Mouse (Mus musculus): ENCODE measurements around the gene Fchsd2.

Fchsd2 gene

DNA sequence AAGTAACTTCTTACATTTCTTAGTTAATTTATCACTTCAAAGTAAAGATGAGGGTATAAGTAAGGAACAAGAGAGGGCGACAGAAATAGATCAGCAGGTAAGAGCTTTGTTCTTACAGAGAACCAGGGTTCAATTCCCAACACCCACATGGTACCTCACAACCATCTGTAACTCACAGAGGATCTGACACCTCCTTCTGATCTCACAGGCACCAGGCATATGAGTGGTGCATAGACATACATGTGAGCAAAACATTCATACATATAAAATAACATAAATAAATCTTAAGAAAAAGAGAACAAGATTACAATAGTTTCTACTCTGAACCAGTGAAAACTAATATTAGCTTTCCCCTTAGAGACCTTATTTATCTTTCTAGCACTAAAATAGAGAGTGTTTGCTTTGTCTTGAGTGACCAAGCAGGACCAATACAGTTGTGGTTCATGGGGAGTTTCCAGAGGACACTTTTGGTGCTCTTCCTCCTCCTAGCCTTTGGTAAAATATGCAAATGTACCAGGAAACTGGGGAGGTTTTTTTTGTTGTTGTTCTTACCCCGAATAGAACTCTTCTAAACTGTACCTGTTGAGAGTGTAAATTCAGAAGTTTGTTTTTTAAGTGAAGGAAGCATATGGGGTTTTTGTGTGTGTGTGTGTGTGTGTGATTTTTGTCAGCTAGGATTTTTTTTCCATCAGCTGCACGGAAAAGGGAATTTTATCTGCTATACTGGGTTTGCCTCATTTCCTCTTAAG, 121.0 kb downstream of the Fchsd2 start:
- DNase-seq: no peak

DNA sequence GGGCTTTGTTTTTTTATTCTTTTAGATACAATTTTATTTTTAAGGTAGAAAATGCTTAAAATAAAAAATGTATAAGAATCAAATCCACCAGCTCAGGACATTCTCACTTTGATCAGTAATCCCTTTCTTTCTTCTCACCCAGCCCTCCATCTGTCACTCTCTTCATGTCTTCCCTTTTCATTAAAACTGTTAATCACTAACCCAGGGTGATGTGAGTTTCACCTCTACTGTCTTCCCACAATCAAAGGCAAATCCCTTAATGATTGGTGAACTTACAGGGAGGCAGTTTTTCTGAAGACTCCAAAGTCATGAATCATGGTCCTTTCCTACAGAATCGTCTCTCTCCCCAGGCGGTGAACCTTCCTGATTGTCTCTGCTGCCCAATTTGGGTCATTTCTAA, 124.1 kb downstream of the Fchsd2 start:
- no peak for DNase-seq

GRCm38 (mm10) chr7:101223501-101223900, 130.8 kb downstream of the Fchsd2 start:
- DNase-seq: no peak

DNA sequence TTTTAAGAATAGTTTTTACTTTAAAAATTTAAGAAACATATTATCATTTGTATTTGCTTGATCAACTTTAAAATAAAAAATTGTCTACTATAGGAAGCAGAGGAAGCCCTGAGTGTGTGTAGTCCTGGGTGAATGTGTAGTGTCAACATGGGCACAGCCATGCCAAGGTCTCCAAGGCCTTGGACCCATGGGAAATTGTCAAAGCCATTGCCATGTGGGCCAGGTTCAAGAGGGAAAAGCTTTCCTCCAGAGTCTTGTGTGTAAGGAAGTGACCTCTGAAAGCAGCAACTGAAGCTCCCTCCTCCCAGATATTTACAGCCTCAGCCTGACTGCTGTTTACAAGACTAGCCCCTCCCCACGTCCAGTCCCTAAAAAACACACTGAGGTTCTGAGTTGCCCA, 136.7 kb downstream of the Fchsd2 start:
- no peak for DNase-seq

- peak; percentile 17 to 74 for DNase-seq
Observed at GRCm38 (mm10) chr7:101231458-101231857, 138.8 kb downstream of the Fchsd2 start.

DNA sequence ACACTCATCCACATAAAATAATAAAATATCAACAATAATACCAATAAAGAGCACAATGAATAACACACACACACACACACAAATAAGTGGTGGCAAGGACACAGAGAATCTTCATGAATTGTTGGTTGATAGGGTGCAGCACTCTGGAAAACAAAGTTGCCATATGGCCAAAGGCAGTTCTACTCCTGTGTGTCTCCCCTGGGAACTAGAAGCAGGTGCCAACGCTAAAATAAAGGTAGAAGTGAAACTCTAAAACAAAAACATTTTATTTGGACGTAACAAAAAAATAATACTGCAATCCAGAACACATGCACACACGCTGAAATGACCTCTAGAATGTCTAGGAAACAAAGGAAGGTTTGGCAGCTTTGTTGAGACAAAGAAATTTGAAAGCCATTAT, 140.1 kb downstream of the Fchsd2 start:
- no peak for DNase-seq

GRCm38 (mm10) chr7:101236712-101237473, 144.2 kb downstream of the Fchsd2 start:
- DNase-seq: no peak

DNA sequence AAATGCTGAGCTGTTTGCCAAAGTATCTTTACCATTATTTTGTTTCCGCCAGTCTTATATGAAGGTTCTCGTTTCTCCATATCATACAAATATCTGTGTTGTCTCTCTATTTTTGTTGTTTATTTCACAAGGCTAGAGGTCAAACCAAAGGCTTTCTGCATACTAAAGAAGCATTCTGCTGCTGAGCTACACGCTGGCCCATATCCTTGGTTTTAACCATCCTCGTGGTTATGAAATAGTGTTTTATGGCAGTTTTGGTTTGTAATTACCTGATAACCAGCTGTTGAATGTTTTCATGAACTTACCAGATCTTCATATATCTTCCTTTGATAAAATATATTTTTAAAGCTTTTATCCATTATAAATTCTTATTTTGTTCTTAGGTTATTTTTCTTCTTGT, 156.1 kb downstream of the Fchsd2 start:
- no peak for DNase-seq

- no peak for DNase-seq
Observed at GRCm38 (mm10) chr7:101249173-101249572, 156.5 kb downstream of the Fchsd2 start.

- DNase-seq: no peak
Observed at GRCm38 (mm10) chr7:101253071-101253470, 160.4 kb downstream of the Fchsd2 start.

DNA sequence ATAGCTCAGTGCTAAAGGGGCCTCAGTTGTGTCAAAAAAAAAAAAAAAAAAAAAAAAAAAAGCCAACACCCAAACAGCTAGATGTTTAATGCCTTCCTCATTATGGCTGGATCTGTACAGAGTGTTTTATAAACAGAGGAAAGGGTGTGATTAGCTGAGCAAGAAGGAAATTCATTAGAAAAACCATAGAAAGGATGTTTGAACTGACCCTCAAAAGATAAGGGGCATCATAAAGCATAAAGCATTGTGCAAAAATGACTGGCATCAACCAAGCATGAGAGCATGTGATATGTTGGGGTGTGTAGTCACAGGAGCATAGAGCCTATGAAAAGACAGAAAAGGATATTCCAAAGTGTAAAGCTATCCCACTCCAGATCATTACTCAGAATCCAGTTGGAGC, 165.8 kb downstream of the Fchsd2 start:
- no peak for DNase-seq

- DNase-seq: no peak
Observed at GRCm38 (mm10) chr7:101261941-101262546, 169.4 kb downstream of the Fchsd2 start.

DNA sequence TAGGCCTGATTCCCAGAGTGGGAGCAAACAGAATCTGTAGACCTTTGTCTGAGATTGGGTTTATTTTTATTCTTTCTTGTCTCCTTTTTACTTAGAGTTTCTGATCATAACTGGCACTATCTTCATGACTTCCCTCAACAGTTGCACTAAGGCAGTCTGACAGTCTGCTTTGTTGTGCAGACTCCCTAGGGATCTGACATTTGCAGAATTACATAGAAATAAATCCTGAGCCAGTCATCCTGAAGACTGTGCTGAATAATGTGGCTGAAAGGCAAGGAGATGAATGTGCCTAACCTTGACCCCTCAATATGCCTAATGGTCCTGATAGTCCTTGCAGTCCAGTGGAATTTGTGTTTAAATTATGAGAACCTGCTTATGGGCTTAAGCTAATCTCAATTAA, 170.8 kb downstream of the Fchsd2 start:
- no peak for DNase-seq

DNA sequence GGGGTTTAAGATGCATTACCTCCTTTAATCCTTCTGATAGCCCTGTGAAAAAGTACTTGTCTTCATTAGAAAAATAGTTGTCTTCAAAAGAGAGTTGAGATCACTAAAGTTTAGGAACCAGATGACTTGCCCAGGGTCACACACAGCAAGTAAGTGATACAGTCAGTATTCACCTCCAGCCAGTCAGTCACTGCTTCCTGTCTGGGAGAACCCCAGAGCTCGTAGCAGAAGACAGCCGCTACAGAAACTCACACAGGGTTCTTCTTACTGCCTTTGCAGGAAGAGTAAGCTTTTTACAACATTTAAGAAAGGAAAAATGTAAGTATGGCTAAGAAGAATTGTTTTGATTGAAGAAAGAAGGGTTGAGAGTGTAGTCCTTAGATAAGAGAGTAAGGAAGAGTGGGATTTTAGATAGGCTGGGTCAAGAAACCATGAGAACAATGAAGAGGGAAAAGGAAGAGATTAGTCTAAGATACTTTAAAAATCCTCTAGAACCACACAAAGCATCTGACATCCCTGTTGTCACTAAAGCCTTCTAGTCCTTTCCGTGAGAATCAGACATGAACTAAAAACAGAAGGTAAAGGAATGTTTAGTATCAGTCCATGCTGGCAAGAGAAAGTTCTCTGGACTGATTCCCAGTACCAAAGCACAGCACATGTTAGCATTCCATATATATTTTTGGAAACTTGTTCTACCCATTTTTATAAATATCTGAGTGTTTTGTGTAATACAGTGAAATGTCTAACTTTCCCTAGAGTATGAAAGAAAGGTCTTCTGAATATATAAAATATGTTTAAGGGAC, 175.0 kb downstream of the Fchsd2 start:
- no peak for DNase-seq

- no peak for DNase-seq
Observed at GRCm38 (mm10) chr7:101271602-101272001, 178.9 kb downstream of the Fchsd2 start.

DNA sequence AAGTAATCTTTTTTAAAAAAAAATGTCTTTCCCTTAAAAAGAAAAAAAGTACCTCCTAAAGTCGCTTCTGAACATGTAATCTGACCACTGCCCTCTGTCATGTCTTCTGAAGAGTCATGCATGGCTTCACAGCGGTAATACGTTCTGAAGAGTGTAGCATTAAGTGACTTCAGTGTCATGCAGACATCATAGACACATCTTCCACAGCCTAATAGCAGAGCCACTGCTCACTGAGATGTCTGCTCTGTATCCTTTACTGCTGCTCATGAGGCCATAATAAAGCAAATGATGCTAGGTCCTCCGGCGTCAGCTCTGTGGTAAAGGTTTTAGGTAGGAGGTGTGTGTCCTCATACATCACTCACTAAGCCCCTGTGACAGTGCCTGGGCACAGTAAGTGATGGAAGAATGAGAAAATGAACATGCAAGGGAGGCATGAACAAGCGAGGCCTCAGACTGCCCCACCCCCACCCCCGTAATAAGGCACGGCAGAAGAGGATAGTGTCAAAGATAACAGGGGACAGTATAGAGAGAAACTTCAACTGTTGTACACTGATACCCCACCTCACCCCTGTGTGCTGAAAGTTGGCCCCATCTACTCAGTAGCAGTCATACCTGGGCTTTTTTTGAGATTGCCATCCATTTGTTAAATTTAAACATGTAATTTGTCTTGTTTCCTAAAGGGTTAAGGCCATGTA, 179.9 kb downstream of the Fchsd2 start:
- DNase-seq: no peak

DNA sequence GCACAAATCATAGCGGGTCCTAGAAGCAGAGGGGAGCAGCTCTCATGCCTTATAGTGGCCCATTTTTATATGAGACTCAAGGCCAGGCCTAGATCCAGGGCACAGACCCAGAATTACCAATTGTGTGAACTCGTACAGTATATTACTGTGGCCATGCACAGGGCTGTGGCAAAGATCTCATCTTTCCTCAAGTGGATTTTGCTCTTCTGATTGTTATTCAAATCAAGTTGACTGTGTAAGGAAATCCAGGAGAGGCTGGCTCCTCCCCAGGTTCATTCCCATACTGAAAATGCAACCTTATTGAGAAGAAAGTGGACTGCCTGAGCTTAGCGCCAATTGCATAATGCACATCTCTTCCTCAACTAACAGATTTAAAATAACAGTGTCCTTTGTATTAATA, 190.1 kb downstream of the Fchsd2 start:
- no peak for DNase-seq

GRCm38 (mm10) chr7:101284504-101284903, 191.8 kb downstream of the Fchsd2 start:
- DNase-seq: no peak

- no peak for DNase-seq
Observed at GRCm38 (mm10) chr7:101286891-101287290, 194.2 kb downstream of the Fchsd2 start.

DNA sequence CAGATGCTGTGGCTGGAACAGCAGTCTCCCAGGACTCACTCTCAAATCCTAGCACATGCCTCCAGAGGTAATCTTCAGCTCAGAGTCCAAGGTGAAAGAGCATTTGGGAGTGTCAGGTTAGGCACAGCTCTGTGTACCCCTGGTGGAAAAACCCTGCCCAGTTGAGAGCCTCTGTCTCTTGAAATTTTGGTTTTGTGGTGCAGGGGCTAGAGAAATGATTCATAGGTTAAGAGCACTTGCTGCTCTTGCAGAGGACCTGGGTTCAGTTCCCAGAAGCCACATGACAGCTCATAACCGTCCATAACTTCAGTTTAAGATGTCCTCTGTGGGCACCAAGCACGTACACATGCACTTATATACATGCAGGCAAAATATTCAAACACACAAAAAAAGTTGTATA, 195.2 kb downstream of the Fchsd2 start:
- DNase-seq: no peak

GRCm38 (mm10) chr7:101288436-101288835, 195.8 kb downstream of the Fchsd2 start:
- peak; percentile 76 to 83 for DNase-seq

DNA sequence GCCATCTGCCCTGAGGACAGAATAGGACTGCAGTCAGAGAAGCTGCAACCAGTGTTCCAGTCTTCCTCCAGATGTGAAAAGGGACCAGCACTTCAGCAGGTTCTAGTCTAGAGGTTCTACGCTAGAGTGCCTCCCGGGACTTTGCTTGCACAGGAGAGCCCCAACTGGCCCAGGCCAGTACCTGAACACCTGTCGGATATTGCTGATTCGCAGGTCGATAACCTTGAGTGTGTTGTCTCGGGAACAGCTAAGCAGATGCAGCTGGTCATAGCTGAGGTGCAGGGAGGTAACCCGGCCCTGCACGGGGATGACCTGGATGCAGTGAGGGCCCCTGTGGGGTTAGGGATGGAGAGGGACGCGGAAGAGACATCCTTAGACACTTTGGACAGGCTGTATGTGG, 197.7 kb downstream of the Fchsd2 start:
- no peak for DNase-seq

Data from cerebellum, postnatal 10 days (tissue).